Mouse (Mus musculus): ENCODE data around the gene Cdh5.
"Not testable (repeated sequence)": the region's sequence is repeated elsewhere in the genome, so short reads cannot be mapped to it uniquely, and the experiment has no call there.

The Cdh5 gene

DNA sequence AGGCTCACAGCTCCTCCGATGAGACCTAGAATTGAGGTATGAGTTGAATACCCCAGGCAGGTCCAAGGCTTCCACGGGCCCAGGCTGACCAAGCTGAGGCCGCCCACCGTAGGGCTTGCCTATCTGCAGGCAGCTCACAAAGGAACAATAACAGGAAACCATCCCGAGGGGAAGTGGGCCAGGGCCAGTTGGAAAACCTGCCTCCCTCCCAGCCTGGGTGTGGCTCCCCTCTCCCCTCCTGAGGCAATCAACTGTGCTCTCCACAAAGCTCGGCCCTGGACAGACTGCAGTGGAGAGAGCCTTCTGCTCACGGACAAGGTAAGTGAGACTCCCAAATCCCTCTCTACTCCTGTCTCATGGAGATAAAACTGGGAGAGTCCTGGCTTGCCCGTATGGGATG lies at the start of gene Cdh5:
Gene Cdh5, plus strand, starts transcription at position 211 of the 400 bp plus-strand sequence.
- peak; percentile 80 to 86 for DNase-seq

DNA sequence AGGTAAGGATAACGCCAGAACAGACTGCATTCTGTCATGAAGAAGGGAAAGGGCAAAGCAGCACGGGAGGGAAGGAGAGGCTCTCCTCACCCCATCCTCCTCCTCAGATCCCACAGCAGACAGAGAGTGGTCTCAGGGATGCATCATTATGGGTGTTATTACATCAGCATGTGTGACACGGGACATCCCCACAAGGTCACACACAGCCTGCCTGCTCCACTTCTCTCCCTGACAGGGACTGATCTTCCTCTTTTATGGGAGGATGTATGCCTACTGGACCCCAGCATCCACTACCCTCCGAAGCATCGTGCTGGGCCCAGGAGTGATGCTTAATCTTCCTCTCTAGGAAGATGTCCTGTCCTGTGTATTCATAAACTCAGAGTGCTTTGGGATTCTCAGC lies 41.5 kb upstream of the Cdh5 start:
- DNase-seq, result no peak

DNA sequence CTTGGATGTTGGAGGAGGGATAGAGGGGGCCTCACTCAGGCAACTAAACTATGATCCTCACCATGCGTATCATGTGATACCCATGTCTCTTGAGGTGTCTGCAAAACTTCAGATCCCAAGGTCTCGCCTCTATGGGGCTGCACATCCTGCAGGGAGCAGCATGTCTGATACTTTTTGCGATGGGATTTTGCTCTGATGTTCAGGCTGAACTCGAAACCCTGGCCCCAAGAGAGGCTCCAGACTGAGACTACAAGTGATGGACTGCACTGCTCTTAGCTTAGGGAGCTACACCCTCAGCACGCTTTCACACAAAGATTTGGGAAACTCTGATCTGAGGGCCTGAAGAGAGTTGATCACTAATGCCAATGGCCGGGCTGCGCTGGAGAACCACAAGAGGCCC lies 41.0 kb upstream of the Cdh5 start:
- no peak for DNase-seq

DNA sequence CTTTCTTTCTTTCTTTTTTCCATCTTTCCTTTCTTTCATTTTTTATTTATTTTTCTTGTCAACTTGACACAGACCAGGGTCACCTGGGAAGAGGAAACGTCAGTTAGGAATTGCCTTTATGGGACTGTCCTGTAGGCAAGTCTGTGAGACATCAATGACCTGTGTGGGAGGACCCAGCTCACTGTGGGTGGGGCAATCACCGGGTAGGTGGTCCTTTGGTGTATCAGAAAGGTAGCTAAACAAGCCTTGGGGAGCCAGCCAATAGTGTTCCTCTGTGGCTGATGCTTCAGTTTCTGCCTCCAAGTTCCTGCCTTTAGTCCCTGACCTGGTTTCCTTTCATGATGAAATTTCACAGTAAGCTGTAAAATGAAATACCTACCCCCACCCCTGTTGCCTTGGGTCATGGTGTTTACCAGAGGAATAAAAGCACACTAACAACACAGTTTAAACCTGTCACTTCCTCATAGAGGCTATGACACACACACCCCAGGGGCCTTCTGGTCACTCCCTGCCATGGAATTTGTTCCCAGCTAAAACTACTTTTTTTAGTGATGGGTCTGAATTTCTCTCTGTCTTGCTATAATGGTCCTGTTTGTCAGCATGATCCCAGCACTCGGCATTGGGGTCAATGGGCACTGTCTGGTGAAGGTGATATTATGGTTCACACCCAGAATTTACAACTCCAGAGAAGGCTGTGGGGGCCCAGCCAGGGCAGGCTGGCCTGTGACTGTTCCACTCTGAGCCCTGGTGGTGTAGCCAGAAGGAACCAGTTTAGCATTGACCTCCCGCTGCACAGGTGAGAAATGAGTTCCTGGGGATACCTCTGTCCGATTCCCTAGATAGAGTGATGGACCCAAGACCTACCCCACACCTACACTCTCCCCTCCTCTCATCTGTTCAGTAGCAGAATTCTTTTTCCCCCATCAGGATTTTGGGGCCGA lies 40.1 kb upstream of the Cdh5 start:
- DNase-seq, result no peak

DNA sequence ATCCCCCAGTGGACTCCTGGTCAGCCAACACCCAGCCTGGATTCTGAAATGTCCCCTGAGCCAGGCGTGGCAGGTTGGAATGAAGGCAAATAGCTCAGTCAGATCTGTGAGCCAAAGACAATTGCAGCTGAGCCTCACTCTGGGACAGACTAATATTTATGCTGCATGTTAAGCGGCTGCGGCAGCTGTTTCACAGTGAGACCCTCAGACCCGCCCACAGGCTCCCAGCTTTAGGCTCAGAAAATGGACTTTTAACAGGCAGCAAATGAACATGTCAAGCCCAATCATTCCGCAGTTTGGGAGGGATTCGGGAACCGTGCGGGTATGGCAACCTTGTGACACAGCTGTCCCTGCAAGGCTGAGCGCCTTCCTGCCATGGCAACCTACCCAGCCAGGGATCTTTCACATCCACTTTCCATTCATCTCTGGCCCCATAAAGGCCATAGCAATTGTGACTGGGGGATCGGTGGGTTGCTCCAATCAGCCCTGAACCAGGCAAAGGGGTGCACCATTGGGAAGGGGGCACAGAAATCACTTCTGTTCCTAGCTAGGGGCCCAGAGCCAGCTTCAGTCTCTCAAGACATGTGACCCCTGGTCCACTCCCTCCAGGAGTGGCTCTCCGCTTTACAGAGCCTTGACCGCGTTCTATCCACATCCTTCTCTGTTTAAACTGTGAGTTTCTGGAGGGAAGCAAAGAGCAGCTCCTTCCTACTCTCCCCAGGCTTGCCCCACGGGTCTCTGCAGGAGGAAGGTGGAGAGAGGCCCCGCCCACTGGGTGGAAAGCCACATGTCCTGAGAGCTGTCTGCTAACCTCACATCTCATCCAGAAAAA lies 39.2 kb upstream of the Cdh5 start:
- DNase-seq, result no peak

DNA sequence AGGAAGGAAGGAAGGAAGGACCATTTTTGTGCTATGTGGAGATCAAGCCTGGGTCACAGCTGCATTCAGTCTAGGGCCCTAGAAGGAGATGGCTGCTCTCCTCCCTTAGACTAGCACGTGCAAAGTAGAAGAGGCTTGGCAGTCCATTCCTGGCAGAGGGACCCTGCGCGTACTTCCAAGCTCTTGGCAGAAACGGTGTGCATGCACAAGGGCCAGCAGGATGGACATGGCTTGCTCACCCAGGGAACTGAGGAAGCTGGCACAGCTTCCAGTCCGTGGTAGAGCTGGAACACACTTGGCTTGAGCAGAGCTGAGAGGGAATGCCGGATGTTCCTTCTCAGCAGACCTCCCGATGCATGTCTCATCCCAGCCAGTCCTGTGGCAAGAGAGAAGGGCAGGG lies 36.2 kb upstream of the Cdh5 start:
- no peak for DNase-seq

DNA sequence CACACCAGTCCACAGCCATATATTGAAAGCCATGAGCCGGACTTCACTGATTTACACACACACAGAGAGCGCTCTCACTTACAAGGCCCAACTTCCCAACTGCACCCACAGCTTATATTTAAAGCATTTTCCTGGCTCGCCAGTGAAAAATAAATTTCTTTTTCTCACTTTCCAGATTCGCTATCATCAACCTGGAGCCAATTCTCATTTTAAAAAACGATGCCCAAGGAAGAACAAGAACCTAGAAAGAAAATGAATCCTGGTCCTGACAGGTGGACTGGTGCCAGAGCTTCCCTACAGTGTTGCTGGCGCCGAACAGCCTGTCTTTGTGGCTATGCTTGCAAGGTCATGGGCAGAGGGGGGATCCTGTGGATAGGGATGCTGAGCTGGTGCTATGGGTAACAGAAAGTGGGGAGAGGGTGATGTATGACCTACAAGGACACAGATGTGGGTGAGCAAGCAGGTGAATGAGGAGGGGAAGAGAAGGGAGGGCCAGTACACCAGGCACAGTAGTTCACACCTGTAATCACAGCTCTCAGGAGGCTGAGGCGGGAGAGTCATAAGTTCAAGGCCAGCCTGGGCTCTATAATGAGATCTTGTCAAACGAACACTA lies 35.4 kb upstream of the Cdh5 start:
- no peak for DNase-seq

DNA sequence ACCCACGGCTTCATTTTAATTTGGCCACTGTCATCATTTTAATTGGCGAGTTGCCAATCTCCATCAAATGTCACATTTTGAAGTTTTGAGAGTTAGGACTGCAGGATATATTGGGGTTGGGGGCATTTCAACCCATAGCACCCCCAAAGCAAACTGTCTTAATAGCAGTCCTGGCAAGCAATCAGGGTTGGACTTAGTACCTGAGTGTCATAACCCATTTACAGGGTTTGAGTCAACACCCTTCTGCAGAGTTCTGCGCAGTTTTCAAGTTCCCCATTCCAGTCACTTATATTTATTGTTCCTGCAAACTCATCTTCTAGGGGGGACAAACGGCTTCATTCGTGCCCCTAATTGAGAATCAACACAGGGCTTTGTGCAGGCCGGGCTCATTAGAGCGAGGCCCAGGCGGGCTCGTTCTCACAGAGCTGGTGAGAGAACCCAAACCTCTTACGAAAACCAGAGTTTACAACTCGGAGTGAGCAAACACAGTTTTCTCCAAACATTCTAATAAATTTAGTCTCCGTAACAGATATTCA lies 34.0 kb upstream of the Cdh5 start:
- no peak for DNase-seq

DNA sequence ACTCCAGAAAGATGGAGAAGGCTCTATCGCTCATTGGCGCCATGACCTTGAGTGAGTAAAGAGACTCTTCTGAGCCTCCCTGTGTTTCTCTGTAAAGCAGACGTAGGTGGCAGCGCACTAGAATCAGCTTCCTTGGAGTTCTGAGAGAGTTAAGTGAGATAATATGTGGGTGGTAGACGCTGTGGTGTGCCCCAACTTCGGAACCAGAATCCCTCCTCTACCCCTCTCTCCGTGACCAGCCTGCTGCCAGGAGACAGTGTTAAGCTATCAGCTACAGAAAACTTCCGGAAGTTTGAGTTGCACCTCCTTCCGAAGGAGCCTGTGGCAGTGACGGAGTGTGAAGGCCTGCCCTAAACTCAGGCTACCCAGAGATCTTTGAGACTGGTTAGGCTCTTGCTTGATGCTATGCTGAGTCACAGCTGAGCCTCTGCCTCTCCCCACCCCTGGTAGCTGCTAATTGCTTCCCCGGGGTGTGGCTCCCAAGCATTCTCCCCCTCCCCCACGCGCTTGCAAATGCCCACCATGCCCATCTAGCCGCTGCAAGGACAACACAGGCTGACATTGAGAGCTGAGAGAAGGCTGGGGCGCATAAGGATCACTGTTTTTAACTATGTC lies 32.9 kb upstream of the Cdh5 start:
- DNase-seq, result no peak

DNA sequence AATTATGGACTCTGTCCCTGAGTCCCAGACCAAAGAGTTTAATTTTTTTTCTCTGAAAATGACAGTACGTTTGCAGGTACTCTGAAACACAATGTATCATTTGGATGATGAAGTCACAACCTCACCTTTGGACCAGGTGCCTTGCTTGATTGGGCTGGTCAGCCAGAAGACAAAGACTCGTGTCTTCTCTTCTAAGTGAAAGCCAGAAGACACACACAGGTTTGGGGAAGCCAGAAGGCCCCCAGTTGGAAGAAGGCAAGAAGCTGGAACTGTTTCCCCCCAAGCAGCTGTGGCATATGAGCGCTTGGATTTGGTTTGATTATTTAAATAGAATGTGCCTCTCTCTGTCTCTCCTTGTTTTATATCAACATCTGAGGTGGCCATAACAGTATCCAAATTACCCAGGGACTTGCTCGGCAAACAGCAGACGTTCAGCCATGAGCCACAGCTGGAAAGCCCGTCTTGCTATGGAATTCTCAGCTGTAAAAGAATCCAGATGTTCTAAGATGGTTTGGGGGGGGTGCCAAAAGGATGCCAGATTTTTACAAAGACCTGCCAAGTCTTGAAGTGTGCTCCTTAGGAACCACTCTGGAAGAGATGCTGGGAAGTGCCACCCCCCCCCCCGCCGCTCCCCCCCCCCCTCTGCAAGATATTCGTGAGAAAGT lies 31.1 kb upstream of the Cdh5 start:
- DNase-seq, result not testable (repeated sequence)

DNA sequence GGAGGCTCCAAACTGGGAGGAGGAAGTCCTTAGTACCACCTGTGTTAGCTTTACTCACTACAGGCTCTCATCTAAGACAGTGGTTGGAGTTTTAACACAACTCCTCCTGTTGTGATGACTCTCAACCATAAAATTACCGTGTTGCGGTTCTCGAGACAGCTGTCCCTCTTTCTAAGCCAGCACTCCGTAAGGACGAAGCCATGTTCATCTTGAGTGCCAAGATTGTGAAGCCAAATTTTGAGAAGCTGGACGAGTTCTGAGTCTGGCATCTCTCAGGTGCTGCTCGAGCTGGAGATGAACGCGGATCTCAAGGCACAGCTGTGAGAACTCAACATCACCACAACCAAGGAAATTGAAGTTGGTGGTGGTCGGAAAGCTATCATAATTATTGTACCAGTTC lies 30.5 kb upstream of the Cdh5 start:
- DNase-seq, result no peak

DNA sequence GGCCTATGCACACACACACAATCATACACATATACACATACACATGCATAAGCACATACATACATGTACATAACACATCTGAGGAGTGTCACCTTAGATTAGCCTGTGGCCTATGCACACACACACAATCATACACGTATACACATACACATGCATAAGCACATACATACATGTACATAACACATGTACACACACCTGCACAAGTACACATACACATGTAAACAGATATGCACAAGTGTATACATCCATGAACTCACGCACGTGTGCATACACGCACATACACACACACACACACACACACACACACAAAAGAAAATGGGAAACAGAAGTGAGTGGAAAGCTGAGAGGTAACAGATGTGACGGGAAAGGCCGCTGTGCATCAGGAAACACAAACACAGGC lies 26.3 kb upstream of the Cdh5 start:
- no peak for DNase-seq

DNA sequence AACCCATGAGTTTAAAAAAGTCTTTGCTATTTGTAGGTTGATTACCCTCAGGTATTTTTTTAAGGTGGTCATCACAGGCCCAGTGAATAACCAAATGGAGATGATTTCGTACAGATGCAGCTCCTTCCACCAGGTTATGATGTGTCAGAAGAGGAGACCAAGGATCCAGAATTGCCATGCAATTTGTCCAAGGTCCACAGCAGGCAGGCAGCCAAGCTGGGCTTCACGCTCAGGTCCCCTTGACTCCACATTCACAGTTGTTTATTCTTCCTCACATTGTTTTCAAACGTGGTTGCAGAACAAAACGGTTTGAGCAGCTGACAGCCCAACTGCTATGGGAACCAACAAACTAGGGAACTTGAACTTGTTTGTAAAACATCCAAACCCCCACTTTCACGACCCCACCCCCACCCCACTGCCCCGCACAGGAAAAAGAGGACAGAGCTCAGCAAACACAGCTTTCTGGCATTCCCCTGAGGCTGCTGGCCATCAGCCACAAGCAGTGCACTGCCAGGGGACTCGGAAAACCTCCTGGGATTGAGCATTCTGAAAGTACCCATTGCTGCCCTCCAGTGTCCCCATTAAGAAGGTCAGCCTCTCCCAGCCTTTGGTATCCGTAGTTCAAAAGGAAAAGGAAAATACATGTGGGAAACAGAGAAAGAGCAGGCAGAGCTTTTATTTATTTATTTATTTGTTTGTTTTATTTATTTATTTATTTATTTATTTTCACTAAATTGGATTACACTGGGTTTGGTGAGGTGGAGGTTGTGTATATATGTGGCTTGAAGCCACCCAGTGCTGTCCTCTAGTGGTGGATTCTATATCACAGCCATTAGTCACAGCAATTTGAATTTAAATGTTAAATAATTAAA lies 24.6 kb upstream of the Cdh5 start:
- peak in 1 of 2 experiments; percentile 41 for DNase-seq

DNA sequence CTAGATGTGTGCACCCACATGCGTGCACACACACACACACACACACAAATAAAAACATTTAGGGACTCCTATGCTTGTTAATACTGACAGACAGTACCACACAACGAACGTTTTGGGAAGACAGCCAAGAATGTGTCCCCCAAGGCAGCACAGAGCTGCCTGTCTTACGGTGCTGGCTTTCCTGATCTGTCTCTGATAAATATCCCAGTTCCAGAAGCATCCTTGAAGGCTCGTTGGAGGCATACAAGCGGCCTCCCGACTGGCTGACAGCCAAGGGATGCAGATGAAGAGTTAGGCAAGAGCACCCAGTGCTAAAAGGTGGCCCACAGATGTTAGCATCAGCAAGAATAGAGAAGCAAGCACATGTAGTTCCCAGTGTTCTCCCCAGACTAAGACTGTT lies 23.3 kb upstream of the Cdh5 start:
- no peak for DNase-seq

DNA sequence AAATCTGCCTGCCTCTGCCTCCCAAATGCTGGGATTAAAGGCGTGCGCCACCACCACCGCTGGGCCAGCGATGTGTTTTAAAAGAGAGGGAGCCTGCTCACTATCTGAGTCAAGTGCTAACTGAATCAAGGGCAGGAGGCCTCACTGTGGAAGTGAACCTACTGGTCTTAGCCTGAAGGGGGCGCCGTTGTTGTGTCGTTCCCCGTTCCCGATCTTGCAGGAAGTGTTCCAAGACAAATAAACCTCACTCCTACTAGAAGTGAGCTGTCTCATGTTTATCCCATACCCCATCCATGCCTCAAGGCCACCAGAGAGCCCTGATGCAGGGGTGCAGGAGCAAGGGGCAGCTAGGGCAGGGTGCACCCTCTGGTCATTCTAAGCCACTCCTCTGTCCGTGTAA lies 16.1 kb upstream of the Cdh5 start:
- no peak for DNase-seq

DNA sequence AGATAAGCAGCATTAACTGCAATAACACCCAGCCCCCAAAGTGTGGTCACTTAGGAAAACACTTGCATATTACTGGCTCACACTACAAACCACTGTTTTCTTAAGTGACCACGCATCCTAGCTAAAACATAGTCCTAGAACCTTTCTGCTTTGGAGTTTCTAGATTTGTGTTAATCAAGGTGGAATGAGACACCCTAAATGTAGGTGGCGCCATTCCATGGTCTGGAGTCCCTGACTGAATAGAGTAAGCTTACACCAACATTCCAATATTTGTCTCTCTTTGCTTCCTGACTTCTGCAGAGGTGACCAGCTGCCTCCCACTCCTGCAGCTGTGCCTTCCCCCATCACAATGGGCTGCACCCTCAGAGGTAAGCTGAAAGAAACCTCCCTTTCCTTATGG lies 14.8 kb upstream of the Cdh5 start:
- no peak for DNase-seq

DNA sequence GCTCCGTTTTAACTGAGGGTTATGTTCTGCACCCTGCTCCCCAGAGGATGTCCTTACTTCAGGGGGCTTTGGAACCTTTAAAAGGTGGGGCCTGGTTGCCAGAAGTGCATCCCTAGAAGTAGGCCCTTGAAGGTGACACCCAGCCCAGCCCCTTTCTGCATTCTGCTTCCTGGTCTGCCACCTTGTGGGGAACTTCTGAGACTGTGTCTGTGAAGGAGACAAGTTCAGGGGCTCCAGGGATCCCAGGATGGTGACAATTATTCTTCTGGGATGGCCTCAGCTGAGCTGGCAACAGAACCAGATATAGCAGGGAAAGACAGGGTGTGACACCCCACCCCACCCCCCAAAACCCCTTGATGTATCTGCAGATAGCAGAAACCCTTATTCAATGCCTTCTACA lies 14.3 kb upstream of the Cdh5 start:
- DNase-seq, result no peak

DNA sequence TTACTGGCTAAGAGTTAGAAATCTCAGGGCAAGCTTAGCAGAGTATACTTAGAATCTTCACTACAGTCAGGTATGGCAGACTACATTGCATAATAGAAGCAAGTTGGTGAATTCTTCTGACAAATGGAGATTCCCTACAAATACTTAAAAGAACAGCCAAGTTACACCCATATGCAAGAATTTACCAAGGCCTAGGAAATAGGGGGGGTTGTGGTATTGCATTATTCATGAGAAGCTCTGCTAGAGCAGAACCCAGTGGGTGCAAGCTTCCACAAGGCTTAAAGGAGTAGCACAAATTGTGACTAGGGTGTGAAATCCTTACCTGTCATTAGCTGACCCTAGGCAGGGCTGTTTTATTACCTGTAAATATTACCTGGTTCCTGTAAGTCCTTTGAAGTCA lies 13.5 kb upstream of the Cdh5 start:
- DNase-seq, result not testable (repeated sequence)

DNA sequence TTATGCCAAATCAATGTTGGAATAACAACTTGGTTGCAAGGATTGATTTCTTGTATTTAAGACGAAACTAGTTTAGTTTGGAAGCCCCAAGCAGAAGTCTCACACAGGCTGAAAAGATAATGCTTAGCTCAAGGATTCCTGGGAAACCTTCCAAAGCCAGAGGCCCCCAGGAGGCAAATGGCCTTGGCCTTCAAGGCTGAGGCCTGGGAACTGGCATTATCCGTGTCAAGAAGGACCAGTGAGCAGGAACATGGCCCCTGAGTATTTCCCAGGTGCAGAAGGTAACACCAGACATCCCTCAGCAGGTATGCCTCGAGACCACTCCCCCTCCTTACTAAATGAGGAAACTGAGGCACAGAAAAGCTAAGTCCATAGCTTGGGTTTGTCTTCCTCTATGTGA lies 12.5 kb upstream of the Cdh5 start:
- no peak for DNase-seq

DNA sequence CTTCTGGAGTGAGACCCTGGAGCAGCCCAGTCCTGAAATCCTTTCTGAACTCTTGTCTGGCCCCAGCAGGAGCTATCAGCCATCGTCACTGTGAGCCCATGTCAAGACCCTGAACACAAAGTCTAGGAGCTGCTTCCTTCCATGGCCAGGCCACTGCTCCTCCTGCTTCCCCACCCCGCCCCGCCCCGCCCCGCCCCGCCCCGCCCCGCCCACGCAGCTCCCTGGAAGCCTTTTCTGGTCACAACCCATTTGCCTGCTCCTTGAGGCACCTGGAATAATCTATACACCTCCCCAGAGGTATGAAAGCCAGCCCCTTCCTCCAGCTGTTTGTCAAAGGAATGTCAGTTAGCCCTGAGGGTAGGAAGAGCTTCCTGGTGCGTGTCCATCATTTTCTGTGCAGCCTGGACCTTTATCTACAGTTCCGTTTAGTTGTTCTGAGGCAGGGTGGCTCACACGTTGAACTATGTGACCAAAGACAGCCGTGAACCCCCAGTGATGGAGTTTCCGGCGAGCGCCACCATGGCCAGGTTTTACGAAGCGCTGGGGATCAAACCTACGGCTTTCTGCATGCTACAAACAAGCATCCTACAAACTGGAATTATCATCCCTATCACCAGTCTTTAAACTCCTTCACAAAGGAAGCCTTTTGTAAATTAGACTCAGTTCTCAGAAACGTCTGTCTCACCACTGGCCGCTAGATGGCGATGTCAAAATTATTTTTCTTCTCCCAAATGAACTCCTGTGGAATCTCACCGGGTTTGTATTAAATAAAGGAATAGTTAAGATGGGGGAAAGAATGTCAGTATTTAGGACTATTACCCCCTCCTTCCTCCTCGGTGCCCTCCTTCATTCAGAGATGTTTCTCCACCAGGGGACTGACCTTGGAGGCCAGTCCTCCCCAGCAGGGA lies 10.2 kb upstream of the Cdh5 start:
- not testable (repeated sequence) for DNase-seq
